Mouse (Mus musculus) kidney, postnatal 4 days (tissue): Measurements from ENCODE around the gene Them4.

ENCODE experiments used
- DNase-seq, 2 experiments: peaks; one replicate each; pipeline ENCODE4 v3.0.0; 2021; ENCODE audit warnings: mixed read lengths in 2 of 2

The Them4 gene

DNA sequence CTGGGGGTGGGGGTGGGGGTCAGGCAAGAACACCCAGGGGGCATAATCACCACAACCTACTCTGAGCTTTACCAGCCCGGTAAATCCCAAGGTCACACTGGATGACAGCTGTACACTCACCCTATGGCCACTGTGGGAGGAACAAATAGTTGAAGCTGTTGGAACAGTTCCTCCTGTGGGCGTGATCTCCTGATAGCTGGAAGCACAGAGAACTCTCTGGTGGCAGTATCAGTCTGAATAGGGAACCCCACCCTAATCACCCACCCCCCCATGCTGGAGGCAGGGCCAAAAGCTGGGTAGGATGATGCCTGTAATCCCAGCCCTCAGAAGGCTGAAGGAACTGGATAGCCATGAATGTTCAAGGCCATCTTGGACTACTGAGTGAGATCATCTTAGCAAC lies 59.8 kb downstream of the Them4 start:
- no peak for DNase-seq

DNA sequence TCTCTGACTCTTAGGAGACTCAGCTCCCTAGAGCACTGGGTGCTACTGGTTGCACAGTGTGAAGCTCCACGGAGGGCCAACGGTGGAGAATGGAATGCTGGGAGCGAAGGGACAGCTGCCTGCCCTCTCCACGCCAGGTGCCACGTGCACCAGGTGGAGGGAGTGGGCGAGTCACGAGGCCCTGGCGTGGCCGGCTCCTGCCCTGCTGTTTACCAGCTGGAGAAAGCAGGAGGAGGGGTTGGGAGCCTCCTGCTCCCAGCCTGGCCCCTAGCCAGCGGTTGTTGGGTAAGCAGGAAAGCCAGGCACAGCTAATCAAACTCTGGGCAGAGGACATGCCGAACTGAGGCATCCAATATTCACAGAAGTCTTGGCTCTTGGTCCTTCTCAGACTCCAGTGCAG lies 61.7 kb downstream of the Them4 start:
- peak; percentile 88 to 94 for DNase-seq

DNA sequence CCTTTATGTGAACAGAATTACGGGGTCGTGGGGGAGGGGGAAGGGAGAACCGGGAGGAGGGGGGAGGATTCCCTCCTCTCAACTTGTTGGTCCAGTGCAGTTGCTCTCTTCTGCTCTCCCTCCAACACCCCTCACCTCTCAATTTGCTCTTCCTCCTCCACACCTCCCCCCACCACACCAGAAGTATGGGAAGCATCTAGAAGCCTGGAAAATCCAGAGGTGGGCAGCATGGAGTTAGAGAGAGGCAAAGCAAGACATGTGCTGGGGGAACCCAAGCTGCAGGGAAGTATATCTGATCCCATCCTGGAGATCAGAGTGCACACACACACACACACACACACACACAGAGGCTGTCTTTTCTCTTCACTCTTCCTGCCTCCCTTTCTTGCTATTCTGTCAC lies 62.1 kb downstream of the Them4 start:
- DNase-seq, result no peak

DNA sequence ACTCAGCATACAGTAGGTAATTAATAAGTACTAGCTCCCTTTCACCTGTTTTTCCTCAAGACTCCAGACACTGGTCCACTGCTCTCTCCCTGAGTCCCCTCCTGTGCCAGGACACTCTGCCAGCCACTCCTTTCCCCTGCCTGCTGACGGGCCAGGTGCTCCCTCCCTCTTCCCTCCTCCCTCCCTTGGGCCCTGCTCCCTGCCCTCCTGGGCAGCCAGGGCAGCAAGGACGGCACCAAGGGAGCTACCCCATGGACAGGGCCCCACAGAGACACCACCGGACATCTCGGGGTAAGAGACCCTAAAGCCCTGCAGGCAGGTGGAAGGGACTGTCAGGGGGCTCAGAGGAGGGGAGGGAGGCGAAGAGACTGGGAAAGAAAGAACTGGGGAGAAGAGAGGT lies 62.8 kb downstream of the Them4 start, which contains the start of gene Rorc:
Gene Rorc (plus strand): TSS at position 154 of the 400 bp plus-strand sequence.
- DNase-seq, result peak; percentile 64 to 78

DNA sequence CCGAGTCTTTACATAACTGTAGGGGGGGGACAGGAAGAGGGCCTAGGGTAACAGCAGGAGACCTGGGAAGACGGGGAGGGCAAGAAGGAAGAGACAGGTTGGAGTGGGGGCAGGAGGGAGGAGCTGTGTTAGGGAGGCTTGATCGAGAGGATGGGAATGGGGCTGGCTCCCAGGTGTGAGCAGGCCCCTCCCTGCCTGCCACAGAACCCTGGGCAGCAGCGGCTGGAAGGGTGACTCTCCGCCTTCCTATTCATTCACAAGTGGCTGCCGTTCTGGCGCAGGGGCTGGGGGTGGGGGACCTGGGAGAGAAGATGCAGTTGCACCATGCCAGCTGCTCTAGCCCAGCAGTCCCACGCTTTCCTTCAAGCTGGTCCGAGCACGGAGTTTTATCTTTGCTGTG lies 63.2 kb downstream of the Them4 start:
- DNase-seq, result peak; percentile 30 to 50

DNA sequence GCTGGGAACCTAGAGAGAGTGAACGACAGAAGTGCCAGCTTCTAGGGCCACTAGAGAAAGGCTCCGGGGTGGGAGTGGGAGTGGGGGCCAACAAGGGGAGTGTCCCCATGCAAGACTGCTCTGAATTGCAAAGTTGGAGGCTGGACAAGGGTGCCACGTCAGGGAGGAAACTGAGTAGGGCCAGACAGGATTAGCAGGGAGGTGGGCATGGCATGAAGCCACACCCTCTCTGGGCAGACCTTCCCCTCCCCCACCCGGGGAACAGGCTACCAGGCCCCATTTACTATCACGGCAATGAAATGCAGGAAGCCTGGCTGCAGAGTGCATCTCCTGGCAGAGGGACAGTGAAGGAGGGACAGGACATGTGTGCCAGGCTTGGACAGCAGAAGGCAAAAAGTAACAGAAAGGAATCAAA lies 63.7 kb downstream of the Them4 start:
- DNase-seq, result peak; percentile 72 to 82

DNA sequence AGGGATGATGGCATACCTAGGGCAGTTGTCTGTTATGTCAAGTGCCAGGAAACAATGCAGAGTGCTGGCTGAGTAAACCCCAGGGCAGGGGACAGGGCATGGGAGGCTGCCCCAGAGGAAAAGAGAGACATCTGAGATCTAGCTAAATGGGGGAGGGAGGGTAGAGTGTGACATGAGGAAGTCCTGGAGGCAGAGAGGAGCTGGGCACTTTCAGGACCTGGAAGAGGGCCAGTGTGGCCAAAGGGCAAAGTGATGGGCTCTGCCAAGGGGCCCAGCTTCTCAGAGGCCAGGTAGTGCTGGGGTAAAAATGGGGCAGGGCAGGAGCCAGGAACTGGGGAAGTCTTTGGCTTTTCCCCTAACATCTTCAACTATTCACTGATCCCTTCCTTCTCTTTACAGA lies 64.7 kb downstream of the Them4 start:
- peak; percentile 31 to 57 for DNase-seq

DNA sequence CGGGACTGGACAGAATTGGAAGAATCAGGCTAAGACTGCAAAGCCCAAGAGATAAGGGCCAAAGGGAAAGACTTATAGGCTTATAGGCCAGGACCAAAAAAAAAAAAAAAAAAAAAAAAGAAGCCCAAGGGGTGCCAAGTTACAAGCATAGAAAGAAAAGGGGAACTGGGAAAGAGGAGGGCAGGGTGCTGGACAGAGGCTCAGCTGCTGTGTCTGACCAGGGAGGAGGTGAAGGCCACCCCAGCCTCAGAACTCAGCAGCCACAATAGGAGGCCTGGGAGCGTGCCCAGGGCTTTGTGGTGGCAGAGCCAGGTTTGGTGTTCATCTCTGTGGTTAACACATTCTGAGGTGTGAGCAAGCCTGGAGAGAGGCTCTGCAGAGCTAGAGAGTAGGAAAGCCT lies 65.3 kb downstream of the Them4 start:
- DNase-seq, result no peak

DNA sequence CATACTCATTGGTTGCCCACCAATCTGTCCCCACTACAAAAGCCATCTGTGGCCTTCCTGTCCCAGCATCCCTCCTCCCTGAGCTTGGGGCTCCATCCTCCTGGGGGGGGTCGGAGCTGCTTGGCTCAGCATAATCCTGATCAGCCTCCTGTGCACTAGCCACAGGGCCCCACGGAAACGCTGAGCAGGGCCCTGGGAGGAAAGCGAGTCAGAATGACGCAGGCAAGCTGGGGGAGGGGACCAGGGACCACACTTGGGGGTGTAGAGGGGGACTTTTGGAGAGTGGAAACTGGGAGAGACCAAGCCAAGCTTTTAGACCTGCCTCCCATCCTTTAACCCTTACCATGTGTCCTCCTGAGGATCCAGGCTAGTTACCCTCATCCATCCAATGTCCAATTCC lies 66.0 kb downstream of the Them4 start:
- no peak for DNase-seq

DNA sequence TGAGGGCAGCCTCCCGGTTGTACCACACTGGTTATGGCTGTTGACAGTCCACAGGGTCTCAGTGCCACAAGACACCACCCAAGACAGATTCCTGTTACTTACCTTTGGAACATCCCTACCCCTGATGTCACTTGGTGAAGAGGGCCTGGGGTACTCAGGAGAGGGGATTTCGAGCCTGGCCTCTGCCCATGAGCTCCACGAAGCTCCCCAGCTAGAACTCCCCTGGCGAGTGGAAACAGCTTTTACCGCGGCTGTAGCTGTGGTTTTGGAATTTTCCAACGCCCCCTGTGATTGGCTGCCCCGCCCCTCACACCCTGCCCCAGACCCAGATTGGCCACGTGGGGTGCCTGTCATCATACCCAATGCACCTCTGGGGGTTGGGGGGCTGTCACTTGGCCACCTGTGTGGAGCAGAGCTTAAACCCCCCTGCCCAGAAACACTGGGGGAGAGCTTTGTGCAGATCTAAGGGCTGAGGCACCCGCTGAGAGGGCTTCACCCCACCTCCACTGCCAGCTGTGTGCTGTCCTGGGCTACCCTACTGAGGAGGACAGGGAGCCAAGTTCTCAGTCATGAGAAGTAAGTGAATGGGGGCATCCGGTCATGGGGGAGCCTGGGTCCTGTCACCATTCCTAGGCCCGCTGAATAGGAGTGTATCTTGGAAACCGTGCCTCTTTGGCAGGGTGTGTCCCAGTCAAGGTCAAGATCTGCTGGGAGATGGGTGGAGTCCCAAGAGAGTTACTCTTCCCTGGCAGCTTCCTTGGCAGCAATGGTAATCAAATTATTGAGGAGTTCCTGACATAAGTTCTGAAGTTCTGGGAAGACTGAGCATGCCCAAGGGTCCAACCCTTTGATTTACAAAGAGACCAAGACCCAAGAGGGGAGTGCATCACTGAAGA lies 67.4 kb downstream of the Them4 start:
- no peak for DNase-seq

DNA sequence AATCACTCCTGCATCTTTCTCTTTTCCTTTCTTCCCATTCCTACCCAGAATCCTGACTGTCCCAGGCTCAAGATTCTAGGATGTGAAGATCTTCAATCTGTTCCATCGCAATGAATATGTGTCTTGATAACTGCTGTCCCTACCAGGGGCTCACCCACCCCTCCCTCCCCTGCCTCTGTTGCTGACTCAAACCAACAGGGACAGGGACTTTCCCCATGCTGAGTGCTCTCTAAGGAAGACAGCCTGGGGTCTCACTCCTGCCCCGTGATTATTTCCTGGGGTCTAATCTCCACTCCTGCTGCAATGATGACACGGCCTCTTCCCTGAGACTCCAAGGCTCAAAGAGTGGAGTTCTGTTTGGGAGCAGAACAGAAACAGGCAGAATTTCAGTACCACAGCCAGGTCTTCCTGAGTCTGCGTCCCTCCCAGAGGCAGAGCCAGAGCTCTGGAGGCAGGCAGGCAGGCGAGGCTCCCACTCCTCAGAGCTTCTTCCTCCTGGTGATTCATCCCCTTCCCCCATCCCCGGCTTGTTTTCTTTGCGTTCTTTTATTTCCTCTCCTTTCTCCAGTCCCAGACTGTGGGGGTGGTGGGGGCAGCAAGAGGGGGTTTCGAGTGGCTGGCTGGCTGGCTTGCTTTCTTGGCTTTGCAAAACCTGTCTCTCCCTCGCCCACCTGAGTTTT lies 70.1 kb downstream of the Them4 start:
- no peak for DNase-seq
